Mouse (Mus musculus) effector memory CD4-positive, alpha-beta T cell, adult 7 months (primary cell): ENCODE measurements around the gene Qars. TPM values are rescaled to one million over a fixed set of nuclear protein-coding genes. Genes with fewer than 3 reads are reported as not detected.

ENCODE experiments used
- polyA plus RNA-seq: library from polyadenylated mRNA; unstranded; fragments of 100-300 nt; shearing (Covaris generic); gene quantifications from one replicate; pipeline ENCODE4 v1.2.1, GENCODE M21; 2017

Qars gene
- polyA plus RNA-seq: 68.2 TPM

DNA sequence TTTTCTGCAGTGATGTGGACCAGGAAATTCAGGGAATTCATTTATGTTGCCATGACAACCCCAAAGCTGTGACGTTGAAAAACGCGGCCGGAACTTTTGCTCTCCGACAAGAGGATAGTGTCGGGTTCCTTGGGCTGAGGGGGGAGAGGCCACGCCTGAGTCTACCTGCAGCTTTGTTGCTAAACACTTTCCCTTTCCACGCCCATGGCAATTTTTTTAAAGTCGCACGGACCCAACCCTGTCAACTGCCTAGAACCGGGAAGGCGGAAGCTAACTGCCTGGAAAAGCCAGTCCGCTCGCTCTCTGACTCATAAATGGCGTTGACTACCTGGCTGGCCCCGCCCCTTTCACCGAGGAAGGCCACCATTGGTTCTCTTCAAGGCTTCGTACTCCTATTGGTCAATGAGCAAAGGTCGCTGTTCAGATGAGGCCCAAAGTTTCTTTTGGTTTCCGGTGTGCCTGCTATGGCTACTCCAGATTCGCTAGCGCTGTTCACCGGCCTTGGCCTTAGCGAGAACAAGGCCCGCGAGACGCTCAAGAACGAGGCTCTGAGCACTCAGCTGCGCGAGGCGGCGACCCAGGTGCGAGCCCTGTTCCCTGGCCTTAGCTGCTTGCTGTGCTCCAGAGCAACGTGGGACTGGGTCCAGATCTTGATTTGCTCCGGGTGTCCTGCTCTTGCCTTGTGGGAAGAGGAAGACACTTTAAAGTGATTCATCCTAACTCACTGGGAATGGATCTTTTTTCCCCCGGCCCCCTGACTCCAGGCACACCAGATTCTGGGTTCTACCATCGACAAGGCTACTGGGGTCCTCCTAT is at the start of gene Qars:
TSS of gene Qars (plus strand) at position 88 of the 816 bp plus-strand sequence.

DNA sequence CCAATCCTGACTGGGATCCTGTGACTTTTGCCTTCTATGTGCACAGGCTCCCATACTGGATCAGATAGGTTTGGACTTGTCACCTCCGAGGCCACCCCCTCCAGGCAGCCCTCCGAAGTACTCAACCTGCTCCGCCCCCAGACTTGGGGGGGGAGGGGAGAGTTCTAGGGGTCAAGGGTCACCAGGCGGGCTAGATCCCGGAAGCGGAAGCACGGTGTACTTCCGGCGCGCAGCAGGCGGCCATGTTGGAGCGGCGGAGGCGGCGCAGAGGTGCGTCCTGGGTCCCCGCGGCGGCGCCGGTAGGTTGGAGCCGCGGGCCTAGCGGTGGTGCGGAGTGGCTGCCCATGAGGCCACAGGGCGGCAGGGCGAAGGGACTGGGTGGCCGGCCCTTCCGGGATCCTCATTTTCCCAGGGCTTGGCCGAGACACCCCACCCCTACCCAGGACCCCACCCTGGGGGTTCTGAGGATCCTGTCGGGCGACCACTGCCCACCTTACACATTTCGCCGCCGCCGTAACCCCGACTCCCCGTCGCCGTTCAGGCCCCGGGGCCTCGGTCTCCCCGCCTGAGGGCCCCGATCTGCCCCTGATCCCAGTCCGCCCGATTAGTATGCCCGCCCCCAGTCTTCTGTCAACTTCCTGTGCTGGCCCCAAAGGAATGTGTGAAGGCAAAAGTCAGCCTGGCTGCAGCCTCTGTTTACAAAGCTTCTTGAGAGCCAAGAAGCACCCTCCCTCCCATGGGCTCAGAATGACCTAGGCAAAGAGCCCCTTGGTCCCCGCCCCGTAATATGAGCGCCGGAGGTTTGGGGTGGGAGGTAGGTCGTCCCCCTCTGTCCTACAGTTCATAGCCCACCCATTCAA is 47.0 kb upstream of the Qars start, which contains the start of gene Ccdc71:
TSS of gene Ccdc71 (plus strand) at position 209 of the 860 bp plus-strand sequence.

DNA sequence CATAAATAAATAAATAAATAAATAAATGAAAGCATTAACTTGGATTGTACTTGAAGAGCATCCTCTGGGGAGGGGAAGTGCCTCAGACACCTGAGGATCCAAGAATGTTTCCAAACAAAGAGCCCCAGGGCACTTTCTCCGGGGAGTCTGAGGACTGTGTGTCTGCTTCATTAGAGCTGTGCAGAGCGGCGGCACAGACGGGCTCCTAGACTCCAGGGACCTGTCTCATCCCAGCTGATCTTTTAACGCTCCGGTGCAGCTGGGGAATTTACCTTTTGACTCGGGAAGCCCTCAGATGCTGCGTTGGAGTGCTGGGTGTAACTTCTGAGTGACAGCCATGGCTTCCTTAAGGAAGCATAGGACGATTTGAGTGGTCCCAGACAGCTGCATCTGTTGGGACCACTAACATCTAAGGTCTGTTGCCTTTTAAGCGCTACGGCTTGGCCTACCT is 46.3 kb upstream of the Qars start, which contains the start of gene Klhdc8b:
TSS of gene Klhdc8b (minus strand) at position 401 of the 451 bp plus-strand sequence.

DNA sequence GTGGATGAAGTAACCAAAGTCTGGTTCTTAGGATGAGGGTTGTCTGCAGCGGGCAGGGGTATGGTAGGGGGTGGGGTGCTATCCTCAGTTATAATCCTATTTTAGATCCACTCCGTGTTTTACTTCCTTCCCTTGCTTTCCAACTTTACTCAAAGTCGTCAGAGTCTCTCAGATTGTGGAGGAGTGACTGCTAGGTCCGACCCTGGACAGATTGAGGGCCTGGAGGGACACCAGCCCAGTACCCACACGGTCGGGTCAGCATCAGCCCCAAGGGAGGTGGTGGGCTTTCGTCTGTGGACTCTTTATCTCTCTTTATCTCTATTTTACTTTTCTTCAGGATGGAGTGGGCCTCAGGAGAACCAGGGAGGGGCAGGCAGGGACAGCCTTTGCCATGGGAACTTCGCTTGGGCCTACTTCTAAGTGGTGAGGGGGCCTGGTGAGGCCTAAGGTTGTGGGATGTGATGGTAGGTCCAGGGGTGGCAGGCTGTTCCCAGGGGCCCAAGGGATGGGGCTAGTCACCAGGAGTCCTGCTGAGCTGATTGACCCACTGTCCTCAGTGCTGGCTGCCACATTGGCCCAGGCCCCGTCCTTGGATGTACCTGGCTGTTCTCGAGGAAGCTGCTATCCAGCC is 27.7 kb upstream of the Qars start, which contains the start of gene Lamb2:
TSS of gene Lamb2 (plus strand) at position 16 of the 631 bp plus-strand sequence.

DNA sequence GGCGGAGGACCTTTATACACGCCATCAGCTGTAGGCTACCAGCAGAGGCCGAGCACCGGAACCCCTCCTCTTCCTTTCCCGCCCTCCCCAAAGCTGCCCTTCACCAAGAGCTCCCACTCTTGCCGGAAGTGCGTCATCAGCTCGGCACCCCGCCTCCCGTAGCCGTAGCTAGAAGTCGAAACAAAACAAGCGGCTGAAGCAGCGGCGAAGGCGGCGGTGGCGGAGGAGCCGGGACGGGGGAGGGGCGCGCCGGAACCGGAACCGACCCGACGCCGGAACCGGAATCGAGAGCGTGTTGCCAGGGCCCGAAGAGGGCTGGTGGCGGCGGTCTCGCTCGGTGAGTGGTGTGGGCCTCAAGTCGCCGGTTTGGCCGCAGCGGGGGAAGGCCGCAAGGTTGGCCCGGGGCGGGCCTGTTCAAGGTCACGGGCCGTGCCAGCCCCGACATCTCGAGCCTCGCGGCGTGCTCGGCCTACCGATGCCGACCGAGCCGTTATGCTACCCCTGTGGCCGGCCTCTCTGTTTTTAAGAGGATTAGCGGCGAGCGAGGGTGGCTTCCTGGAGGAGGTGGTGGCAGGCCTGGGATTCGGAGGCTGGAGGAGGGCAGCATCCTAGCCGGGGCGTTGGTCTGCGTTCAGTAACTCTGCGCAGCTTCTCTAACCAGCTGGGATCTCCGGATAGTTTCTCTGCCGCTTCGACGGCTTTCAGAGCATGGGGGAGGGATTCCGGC is 16.8 kb upstream of the Qars start, which contains the start of gene Usp19:
TSS of gene Usp19 (plus strand) at position 44 of the 727 bp plus-strand sequence.

DNA sequence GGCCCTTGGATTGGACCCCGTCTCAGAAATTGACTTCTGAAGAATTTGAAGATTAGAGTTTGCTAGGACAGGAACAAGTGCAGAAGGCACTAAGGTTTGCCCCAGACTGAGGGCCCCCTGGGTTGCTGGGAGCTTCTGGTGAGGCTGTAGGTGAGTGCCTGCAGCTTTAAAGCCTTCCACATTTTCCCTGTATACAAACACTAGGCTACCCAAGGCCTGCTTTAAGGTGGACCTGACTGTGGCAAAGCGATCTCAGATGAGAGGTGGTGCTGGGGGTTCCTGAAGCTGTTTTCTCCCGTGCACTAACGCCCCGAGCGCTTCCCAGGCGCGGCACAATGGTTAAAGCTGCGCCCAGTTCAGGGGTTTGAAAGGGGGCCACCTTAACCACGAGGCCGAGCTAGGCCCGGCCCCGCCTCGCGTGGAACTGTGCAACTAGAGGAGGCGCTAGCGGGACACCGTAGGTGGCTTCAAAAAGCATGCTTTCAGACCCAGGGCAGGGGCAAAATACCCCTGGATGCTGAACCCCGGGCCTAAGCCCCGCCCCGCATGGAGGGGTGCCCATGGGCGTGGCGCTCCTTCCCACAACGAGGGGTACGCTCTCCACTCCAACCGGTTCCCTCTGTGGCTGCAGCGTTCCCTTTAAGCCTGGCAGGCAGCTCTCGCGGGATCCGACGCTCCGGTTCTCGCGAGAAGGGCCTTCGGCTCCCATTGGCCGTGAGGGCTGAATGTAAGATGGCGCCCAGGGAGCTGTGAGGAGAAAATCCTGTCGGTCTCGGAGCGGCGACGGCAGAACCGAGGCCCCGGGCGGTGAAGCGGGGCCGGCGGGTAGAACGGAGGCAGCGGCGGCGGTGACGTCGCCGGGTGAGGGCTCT is 9.1 kb downstream of the Qars start, which contains the start of gene Qrich1:
TSS of gene Qrich1 (plus strand) at position 427 of the 872 bp plus-strand sequence.

DNA sequence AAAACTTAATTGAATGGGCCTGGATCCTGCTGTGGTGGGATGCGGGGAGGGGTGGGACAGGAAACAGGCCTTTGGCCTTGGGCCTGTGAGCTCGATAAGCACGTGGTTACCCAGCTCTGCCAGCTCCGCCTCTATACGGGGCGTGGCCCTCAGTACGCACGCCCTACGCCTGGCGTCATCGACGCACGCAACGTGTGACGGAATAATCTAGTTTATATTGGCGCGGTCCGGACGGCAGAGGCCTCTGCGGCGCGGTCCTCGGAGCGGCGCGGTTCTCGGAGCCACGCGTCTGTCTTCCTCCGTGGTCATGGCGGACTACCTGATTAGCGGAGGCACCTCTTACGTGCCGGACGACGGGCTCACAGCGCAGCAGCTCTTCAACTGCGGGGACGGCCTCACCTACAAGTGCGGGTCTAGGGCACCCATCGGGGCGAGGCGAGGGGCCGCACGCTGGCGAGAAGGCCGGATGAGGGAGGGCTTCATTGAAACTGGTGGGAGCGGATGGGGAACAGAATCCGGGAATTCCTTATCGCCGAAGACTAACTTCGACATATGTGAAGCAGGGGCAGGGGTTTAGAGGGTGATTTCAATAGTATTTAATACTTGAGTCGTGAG is 52.8 kb downstream of the Qars start, which contains the start of gene Impdh2:
TSS of gene Impdh2 (plus strand) at position 60 of the 615 bp plus-strand sequence.

Other genes starting within 250 kb of the Qars start
- gene Dag1, start 243.7 kb upstream of the Qars start, polyA plus RNA-seq: 7.6 TPM
- gene Nicn1, start 217.3 kb upstream of the Qars start, polyA plus RNA-seq: 2.5 TPM
- gene Amt, start 210.9 kb upstream of the Qars start, polyA plus RNA-seq: not detected
- gene Rhoa, start 201.6 kb upstream of the Qars start, polyA plus RNA-seq: 404 TPM
- gene Tcta, start 201.5 kb upstream of the Qars start, polyA plus RNA-seq: 4.3 TPM
- gene Gpx1, start 168.8 kb upstream of the Qars start, polyA plus RNA-seq: 221 TPM
- gene Usp4, start 159.9 kb upstream of the Qars start, polyA plus RNA-seq: 90.5 TPM
- 1.0 TPM for gene 1700102P08Rik, start 114.9 kb upstream of the Qars start, polyA plus RNA-seq
- gene Ccdc36, start 79.2 kb upstream of the Qars start, polyA plus RNA-seq: 0.43 TPM
- gene BC048562, start 71.2 kb upstream of the Qars start, polyA plus RNA-seq: not detected
- 27.8 TPM for gene Ccdc71, start 47.2 kb upstream of the Qars start, polyA plus RNA-seq
- gene Klhdc8b, start 46.1 kb upstream of the Qars start, polyA plus RNA-seq: 9.5 TPM
- 0.46 TPM for gene Lamb2, start 28.0 kb upstream of the Qars start, polyA plus RNA-seq
- gene Usp19, start 17.1 kb upstream of the Qars start, polyA plus RNA-seq: 150 TPM
- gene Qrich1, start 9.1 kb downstream of the Qars start, polyA plus RNA-seq: 165 TPM
- 115 TPM for gene Impdh2, start 52.6 kb downstream of the Qars start, polyA plus RNA-seq
- gene Ndufaf3, start 59.7 kb downstream of the Qars start, polyA plus RNA-seq: 27.1 TPM
- gene Dalrd3, start 62.2 kb downstream of the Qars start, polyA plus RNA-seq: 62.4 TPM
- gene Wdr6, start 71.0 kb downstream of the Qars start, polyA plus RNA-seq: 25.4 TPM
- gene P4htm, start 90.0 kb downstream of the Qars start, polyA plus RNA-seq: 8.5 TPM
- gene Arih2, start 141.7 kb downstream of the Qars start, polyA plus RNA-seq: 202 TPM
- gene Slc25a20, start 154.4 kb downstream of the Qars start, polyA plus RNA-seq: 19.9 TPM
- gene Prkar2a, start 181.6 kb downstream of the Qars start, polyA plus RNA-seq: 33.7 TPM